37 mouse cellular contexts compared by ENCODE assay signal in the genomic region with DNA sequence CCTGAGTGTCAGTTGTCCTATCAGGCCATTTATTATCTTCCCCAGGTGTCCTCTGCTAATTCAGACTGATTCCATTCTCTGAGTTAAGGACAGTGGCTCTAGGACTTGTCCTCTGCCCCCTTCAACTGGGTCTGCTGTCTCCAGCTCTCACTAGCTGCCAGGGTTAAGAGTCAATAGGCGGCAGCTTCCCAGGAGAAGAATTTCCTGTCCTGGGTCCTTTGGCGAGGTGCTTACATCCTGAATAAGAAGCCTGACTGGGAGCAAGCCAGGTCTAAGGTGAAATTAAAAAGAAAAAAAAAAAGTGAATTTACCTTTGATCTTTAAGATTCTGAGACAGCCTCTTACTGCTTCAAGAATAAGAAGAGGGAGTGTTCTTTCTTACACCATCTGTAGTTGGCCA. TPM values are rescaled to one million over a fixed set of nuclear protein-coding genes. Genes with fewer than 3 reads are reported as not detected.
DNase-seq lines count a peak whose midpoint lies in the region; ATAC-seq and TF ChIP-seq lines count a peak whose summit lies in the region.
"Had no signal": no experiment of that assay in that cellular context is flagged by ENCODE, and none has a peak within 500 bp of the region (broad histone marks: within the 10 kb centered on the region; RNA-seq: fewer than 3 reads in every experiment).

No protein-coding gene starts in this region.

- peak overlapping the region; percentile 33 for H3K4me2 ChIP-seq in lung, embryonic 14.5 days
- no peak overlapping the region for H3K4me2 ChIP-seq in lung, postnatal 0 days (replicated peaks; ENCODE audit: low read depth, low read length)
- H3K4me2 ChIP-seq: heart, embryonic 15.5 days; hindbrain, embryonic 13.5 days; liver, embryonic 13.5 days; midbrain, embryonic 15.5 days; neural tube, embryonic 15.5 days had no signal

- H3K27me3 ChIP-seq in lung, embryonic 14.5 days (ENCODE audit: insufficient read depth, low read length) = no peaks in the 10 kb centered on the region
- H3K27me3 ChIP-seq in lung, postnatal 0 days (replicated peaks; ENCODE audit: insufficient read depth, low read length) = no peaks in the 10 kb centered on the region
- no peaks in the 10 kb centered on the region for H3K27me3 ChIP-seq in limb, embryonic 10.5 days (ENCODE audit: low read depth, poor library complexity, severe bottlenecking)
- H3K27me3 ChIP-seq: heart, embryonic 15.5 days; hindbrain, embryonic 13.5 days; liver, embryonic 13.5 days; midbrain, embryonic 15.5 days; neural tube, embryonic 15.5 days had no signal

- TF ChIP-seq EP300 in lung, postnatal 0 days (IDR thresholded peaks at IDR 0.05) = no peak

- ATAC-seq in lung, embryonic 14.5 days (ENCODE audit: insufficient read depth) = no peak
- ATAC-seq in lung, postnatal 0 days = no peak
- ATAC-seq: forebrain, postnatal 0 days; midbrain, embryonic 15.5 days had no signal

- 25% methylated on average over 2 of the region's 2 CpGs for WGBS in lung, embryonic 14.5 days
- 38% methylated on average over 2 of the region's 2 CpGs for WGBS in lung, postnatal 0 days
- WGBS in limb, embryonic 10.5 days = 54% methylated on average over 2 of the region's 2 CpGs

- H3K9me3 ChIP-seq in lung, embryonic 14.5 days (ENCODE audit: low read depth, low read length) = no peaks in the 10 kb centered on the region
- no peaks in the 10 kb centered on the region for H3K9me3 ChIP-seq in lung, postnatal 0 days (ENCODE audit: low read length)
- H3K9me3 ChIP-seq in limb, embryonic 10.5 days (replicated peaks) = no peaks in the 10 kb centered on the region
- H3K9me3 ChIP-seq: G1E; heart, embryonic 10.5 days; heart, embryonic 15.5 days; hindbrain, embryonic 13.5 days; liver, embryonic 13.5 days; midbrain, embryonic 15.5 days; neural tube, embryonic 15.5 days had no signal

- no peaks in the 10 kb centered on the region for H3K36me3 ChIP-seq in lung, embryonic 14.5 days (ENCODE audit: insufficient read depth)
- no peaks in the 10 kb centered on the region for H3K36me3 ChIP-seq in lung, postnatal 0 days (ENCODE audit: insufficient read depth, low read length)
- no peaks in the 10 kb centered on the region for H3K36me3 ChIP-seq in limb, embryonic 10.5 days
- H3K36me3 ChIP-seq: G1E; heart, embryonic 10.5 days; heart, embryonic 15.5 days; hindbrain, embryonic 13.5 days; liver, embryonic 13.5 days; midbrain, embryonic 15.5 days; neural tube, embryonic 15.5 days had no signal

- H3K4me3 ChIP-seq in lung, embryonic 14.5 days (ENCODE audit: low read depth, low read length) = no peak overlapping the region
- no peak overlapping the region for H3K4me3 ChIP-seq in lung, postnatal 0 days (ENCODE audit: low read depth, low read length)
- no peak overlapping the region for H3K4me3 ChIP-seq in limb, embryonic 10.5 days
- H3K4me3 ChIP-seq: erythroblast, embryonic 14.5 days; heart, embryonic 10.5 days; heart, embryonic 15.5 days; hindbrain, embryonic 13.5 days; liver, embryonic 13.5 days; midbrain, embryonic 15.5 days; neural tube, embryonic 15.5 days had no signal

- no peak for DNase-seq in lung, embryonic 14.5 days
- DNase-seq in lung, postnatal 0 days (ENCODE audit: low spot score) = no peak
- peak; percentile 30 for DNase-seq in testis, postnatal 10 days (ENCODE audit: low spot score)
- no peak for DNase-seq in testis, postnatal 14 days (ENCODE audit: low spot score)
- peak; percentile 25 for DNase-seq in limb, embryonic 10.5 days (ENCODE audit: low spot score)
- DNase-seq in heart, postnatal 4 days = no peak
- no peak for DNase-seq in gastrocnemius, adult 8-10 months (ENCODE audit: low spot score in 2 of 2)
- DNase-seq: adrenal gland, adult 8-10 months; cerebellum, adult 2 months; cerebellum, postnatal 14 days; forebrain, postnatal 0 days; gastrocnemius, postnatal 14 days; heart, postnatal 36 days; kidney, adult 2 months; kidney, postnatal 36 days; layer of hippocampus, postnatal 36 days; liver, embryonic 13.5 days; lung, adult 2 months; right cerebral cortex, postnatal 25 days; spleen, adult 18-20 months; thymus, postnatal 14 days had no signal

- H3K9ac ChIP-seq in lung, embryonic 14.5 days = no peak overlapping the region
- no peak overlapping the region for H3K9ac ChIP-seq in lung, postnatal 0 days (replicated peaks; ENCODE audit: low read depth)
- H3K9ac ChIP-seq: forebrain, postnatal 0 days; heart, embryonic 15.5 days; hindbrain, embryonic 13.5 days; liver, embryonic 13.5 days; midbrain, embryonic 15.5 days; neural tube, embryonic 15.5 days had no signal

- no peak for TF ChIP-seq CTCF in lung, embryonic 14.5 days (IDR thresholded peaks at IDR 0.05; ENCODE audit: low read depth)
- no peak for TF ChIP-seq CTCF in lung, postnatal 0 days (IDR thresholded peaks at IDR 0.05)

- no peak overlapping the region for H3K27ac ChIP-seq in lung, embryonic 14.5 days (ENCODE audit: low read depth)
- no peak overlapping the region for H3K27ac ChIP-seq in lung, postnatal 0 days (ENCODE audit: low read length)
- H3K27ac ChIP-seq in limb, embryonic 10.5 days = peak overlapping the region; percentile 76
- H3K27ac ChIP-seq: heart, embryonic 10.5 days; heart, embryonic 15.5 days; hindbrain, embryonic 13.5 days; liver, embryonic 13.5 days; macrophage; midbrain, embryonic 15.5 days; neural tube, embryonic 15.5 days had no signal

- H3K4me1 ChIP-seq in lung, embryonic 14.5 days (ENCODE audit: insufficient read depth) = no peaks in the 10 kb centered on the region; the same call in 1 of the 2 replicates
- H3K4me1 ChIP-seq in lung, postnatal 0 days (ENCODE audit: insufficient read depth, low read depth, low read length) = no peaks in the 10 kb centered on the region
- peaks cover 46% of the 10 kb centered on the region for H3K4me1 ChIP-seq in limb, embryonic 10.5 days
- H3K4me1 ChIP-seq: liver, embryonic 13.5 days; midbrain, embryonic 15.5 days had no signal

RNA-seq across cellular contexts. Expression of gene Nr2e3, which starts 20.8 kb away (rescaled TPM):
- polyA plus RNA-seq in lung, embryonic 14.5 days (2014; fragmentation: Nextera tagmentation; extraction: Ambion mirVana) = not detected in 2 replicates
- not detected in 2 replicates for polyA plus RNA-seq in lung, postnatal 0 days (2015; fragmentation: Nextera tagmentation; extraction: Ambion mirVana)
- 0.11 and 0.33 TPM in 2 replicates for polyA plus RNA-seq in limb, embryonic 10.5 days (2016; fragmentation: Nextera tagmentation; extraction: Ambion mirVana)
- not detected for total RNA-seq in heart, postnatal 4 days (2021)
- not detected for total RNA-seq in gastrocnemius, adult 8-10 months (2022)
- total RNA-seq: adrenal gland, adult 8-10 months; adrenal gland, postnatal 4 days; gastrocnemius, postnatal 14 days; granulocyte monocyte progenitor cell, adult 5-6 weeks; heart, postnatal 36 days; layer of hippocampus, adult 8-10 months; layer of hippocampus, postnatal 36 days; left cerebral cortex, postnatal 14 days; megakaryocyte-erythroid progenitor cell, adult 5-6 weeks had no signal
- polyA plus RNA-seq: cerebellum, adult 2 months; cortical plate, adult 2 months; erythroblast, embryonic 14.5 days; forebrain, embryonic 11.5 days; forebrain, postnatal 0 days; G1E; heart, embryonic 15.5 days; hindbrain, embryonic 13.5 days; kidney, embryonic 16.5 days; liver, embryonic 13.5 days; lung, adult 2 months; macrophage; midbrain, embryonic 15.5 days; neural tube, embryonic 15.5 days had no signal

Comparison
In these comparisons a context has a peak if more than half of its experiments do, and no peak if none do; other contexts are left out.
1. DNase-seq: peak in testis, postnatal 10 days (single experiment) and limb, embryonic 10.5 days (single experiment); none in lung, embryonic 14.5 days (single experiment), lung, postnatal 0 days (single experiment), testis, postnatal 14 days (single experiment), heart, postnatal 4 days (single experiment) and gastrocnemius, adult 8-10 months (0 of 2).